Comparison of ENCODE assay signal across 8 mouse cellular contexts in the genomic region with DNA sequence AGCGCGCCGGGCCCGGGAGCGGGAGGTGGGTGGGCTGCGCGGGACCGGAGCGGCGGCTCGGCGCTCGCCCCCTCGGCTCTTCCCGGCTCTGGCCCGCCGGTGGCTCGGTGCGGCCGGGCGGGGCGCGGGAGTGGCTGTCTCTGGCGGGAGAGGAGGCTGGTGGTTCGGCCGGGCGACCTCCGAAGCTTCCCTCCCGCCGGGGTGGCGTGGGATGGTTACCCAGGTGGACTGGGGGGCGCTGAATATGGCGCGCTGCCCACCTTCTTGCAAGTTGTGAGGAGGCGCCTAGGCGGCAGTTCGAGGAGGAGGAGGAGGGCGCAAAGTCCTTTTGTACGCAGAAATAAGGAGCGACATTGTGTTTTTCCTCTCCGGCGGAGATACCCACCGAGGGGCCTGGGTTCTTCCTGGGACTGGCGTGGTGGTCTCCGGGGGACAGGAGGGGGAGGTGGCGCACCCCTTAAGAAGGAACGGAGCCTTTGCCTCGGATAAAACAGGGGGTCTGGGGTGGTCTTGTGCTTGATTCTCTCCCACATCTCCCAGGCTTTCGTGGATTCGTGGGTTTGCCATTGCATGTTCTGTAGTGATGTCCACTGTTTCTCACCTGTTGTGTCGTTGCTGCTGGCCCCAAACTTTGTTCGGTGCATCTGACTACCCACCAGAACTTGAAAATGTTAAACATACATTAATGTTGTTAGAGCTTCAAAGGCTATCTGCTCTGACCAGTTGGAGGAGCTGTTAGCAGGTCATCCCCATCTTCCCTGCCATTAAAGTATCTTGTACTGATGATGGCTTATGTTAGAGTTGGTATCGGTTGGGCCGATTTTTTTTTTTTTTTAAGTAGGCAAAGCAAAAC. TPM values are rescaled to one million over a fixed set of nuclear protein-coding genes. Genes with fewer than 3 reads are reported as not detected.
DNase-seq lines count a peak whose midpoint lies in the region; ATAC-seq and TF ChIP-seq lines count a peak whose summit lies in the region.

No protein-coding gene starts in this region.

- ATAC-seq in forebrain, embryonic 14.5 days: peak; percentile 54
- no peak for ATAC-seq in lung, embryonic 15.5 days (ENCODE audit: borderline replicate concordance, extremely low read depth, low FRiP score, low TSS enrichment)

- no peaks in the 10 kb centered on the region for H3K27me3 ChIP-seq in forebrain, embryonic 14.5 days (replicated peaks; ENCODE audit: control insufficient read depth, insufficient read depth, low read length)
- no peaks in the 10 kb centered on the region for H3K27me3 ChIP-seq in lung, embryonic 15.5 days
- H3K27me3 ChIP-seq in thymus, adult 2 months (ENCODE audit: control insufficient read depth, insufficient read depth, low read length): no peaks in the 10 kb centered on the region

- H3K4me1 ChIP-seq in ES-E14 (ENCODE audit: control insufficient read depth in 2 of 2, insufficient read depth in 2 of 2, low read length in 2 of 2, poor library complexity in 1 of 2): peaks cover 2 to 9% of the 10 kb centered on the region in 2 experiments; a peak in 2 of 4 replicates
- H3K4me1 ChIP-seq in forebrain, embryonic 14.5 days (ENCODE audit: control insufficient read depth, insufficient read depth, low read length): peaks cover 32% of the 10 kb centered on the region
- peaks cover 20% of the 10 kb centered on the region for H3K4me1 ChIP-seq in lung, embryonic 15.5 days
- peaks cover 10% of the 10 kb centered on the region for H3K4me1 ChIP-seq in thymus, adult 2 months (replicated peaks; ENCODE audit: control insufficient read depth, insufficient read depth, low read length)

- no peaks in the 10 kb centered on the region for H3K9me3 ChIP-seq in ES-E14 (ENCODE audit: control insufficient read depth, insufficient read depth, low read depth, low read length)
- no peaks in the 10 kb centered on the region for H3K9me3 ChIP-seq in forebrain, embryonic 14.5 days (replicated peaks; ENCODE audit: control insufficient read depth, low read length)
- H3K9me3 ChIP-seq in lung, embryonic 15.5 days: no peaks in the 10 kb centered on the region

- no peak for TF ChIP-seq POLR2A in thymus, adult 2 months (IDR thresholded peaks at IDR 0.05; ENCODE audit: control insufficient read depth, extremely low read depth, insufficient read depth, low read length, poor library complexity)

- in situ Hi-C loops in ES-E14 (cut with MboI; ENCODE audit: low sequenced_read_pairs in 2 of 2, unreplicated experiment in 2 of 2): no loop called here

- peak overlapping the region; percentile 93 to 97 for H3K4me3 ChIP-seq in ES-E14 (ENCODE audit: insufficient read depth in 1 of 2, low read depth in 1 of 2, low read length in 2 of 2, poor library complexity in 1 of 2, severe bottlenecking in 1 of 2)
- peak overlapping the region; percentile 75 for H3K4me3 ChIP-seq in forebrain, embryonic 14.5 days (ENCODE audit: low read depth, low read length)
- peak overlapping the region; percentile 99 for H3K4me3 ChIP-seq in lung, embryonic 15.5 days
- H3K4me3 ChIP-seq in thymus, adult 2 months (ENCODE audit: control insufficient read depth, insufficient read depth, low read length): peak overlapping the region; percentile 83

- intact Hi-C loops in heart, postnatal 14 days (cut with DNase I): loop anchor here (5.0 kb wide), 2 partner anchors 61 to 131 kb away; a partner anchor contains a TSS

- 0 out of 2 replicates have a peak, but pooled peaks have one; percentile 18 for TF ChIP-seq CTCF in thymus, adult 2 months (IDR thresholded peaks at IDR 0.05; ENCODE audit: borderline replicate concordance, control insufficient read depth, extremely low read depth, insufficient read depth, low read length, poor library complexity)

- H3K9ac ChIP-seq in ES-E14 (ENCODE audit: insufficient read depth, low read depth, low read length, poor library complexity, severe bottlenecking): peak overlapping the region; percentile 99
- peak overlapping the region; percentile 97 for H3K9ac ChIP-seq in forebrain, embryonic 14.5 days (ENCODE audit: low read length)
- H3K9ac ChIP-seq in lung, embryonic 15.5 days: peak overlapping the region; percentile 99

- under 1% methylated on average over 45 of the region's 54 CpGs for WGBS in forebrain, embryonic 14.5 days
- WGBS in large intestine, adult 2 months: 1% methylated on average over 52 of the region's 54 CpGs
- under 1% methylated on average over 41 of the region's 54 CpGs for WGBS in lung, embryonic 15.5 days
- 1% methylated on average over 50 of the region's 54 CpGs for WGBS in thymus, adult 2 months

- DNase-seq in ES-E14 (ENCODE audit: low read depth, low spot score): no peak
- peak; percentile 61 for DNase-seq in cerebellum, adult 11 months
- DNase-seq in forebrain, embryonic 14.5 days (ENCODE audit: low spot score): peak; percentile 70
- DNase-seq in heart, postnatal 14 days: peak; percentile 64 to 66
- peak; percentile 6 for DNase-seq in large intestine, adult 2 months (ENCODE audit: low read depth, low spot score)
- peak; percentile 34 for DNase-seq in ovary, adult 18-20 months (ENCODE audit: low spot score)
- peak; percentile 65 for DNase-seq in thymus, adult 2 months

- H3K4me2 ChIP-seq in forebrain, embryonic 14.5 days (ENCODE audit: low read length): peak overlapping the region; percentile 65
- H3K4me2 ChIP-seq in lung, embryonic 15.5 days: peak overlapping the region; percentile 68

- H3K27ac ChIP-seq in ES-E14 (ENCODE audit: insufficient read depth, low read depth, low read length, poor library complexity, severe bottlenecking): peak overlapping the region; percentile 99
- H3K27ac ChIP-seq in forebrain, embryonic 14.5 days (ENCODE audit: low read depth, low read length): peak overlapping the region; percentile 100
- peak overlapping the region; percentile 100 for H3K27ac ChIP-seq in lung, embryonic 15.5 days
- peak overlapping the region; percentile 76 for H3K27ac ChIP-seq in thymus, adult 2 months (ENCODE audit: control insufficient read depth, insufficient read depth, low read length)

- H3K36me3 ChIP-seq in ES-E14 (ENCODE audit: control insufficient read depth, insufficient read depth, low read length, poor library complexity, severe bottlenecking): no peaks in the 10 kb centered on the region
- peaks cover 3% of the 10 kb centered on the region; the same call in 1 of the 2 replicates for H3K36me3 ChIP-seq in forebrain, embryonic 14.5 days (ENCODE audit: control insufficient read depth, insufficient read depth, low read length)
- no peaks in the 10 kb centered on the region for H3K36me3 ChIP-seq in lung, embryonic 15.5 days
- H3K36me3 ChIP-seq in thymus, adult 2 months (ENCODE audit: control insufficient read depth, insufficient read depth, low read length): no peaks in the 10 kb centered on the region

TF ChIP-seq in ES-E14, 5 proteins besides CTCF, POLR2A, EP300 and RAD21:
- no peak for TF ChIP-seq ZC3H11A (IDR thresholded peaks at IDR 0.05; ENCODE audit: borderline replicate concordance, low read depth, low read length)
- no peak for TF ChIP-seq HCFC1 (IDR thresholded peaks at IDR 0.05; ENCODE audit: borderline replicate concordance, insufficient read depth, low read length)
- TF ChIP-seq CHD2 (IDR thresholded peaks at IDR 0.05; ENCODE audit: low read depth, low read length): no peak
- TF ChIP-seq MAFK (IDR thresholded peaks at IDR 0.05; ENCODE audit: insufficient read depth, low read depth, low read length): no peak
- no peak for TF ChIP-seq ZNF384 (IDR thresholded peaks at IDR 0.05; ENCODE audit: low read depth, low read length)

RNA-seq across cellular contexts. Expression of a gene that starts 0.9 kb away (rescaled TPM):
- 81.6 and 86.5 TPM in 2 replicates for total RNA-seq in ES-E14 (2012; rRNA removed)
- polyA plus RNA-seq in forebrain, embryonic 14.5 days (2014; fragmentation: Nextera tagmentation; extraction: Ambion mirVana): 46.5 and 48.7 TPM in 2 replicates
- 10 to 100 TPM; 16.8 to 17.5 TPM for total RNA-seq in heart, postnatal 14 days (2021)
- 23.6 and 30.1 TPM in 2 replicates for polyA plus RNA-seq in large intestine, adult 2 months (2012; rRNA removed)
- polyA plus RNA-seq in lung, embryonic 15.5 days (2015; fragmentation: Nextera tagmentation; extraction: Ambion mirVana): 59.9 and 62.5 TPM in 2 replicates
- polyA plus RNA-seq in thymus, adult 2 months (2012; rRNA removed): 116 and 127 TPM in 2 replicates
